Mouse (Mus musculus) E14TG2a.4 (cell line): ENCODE data around the gene Asdurf.

Experiments
- CTCF ChIP-seq: conservative IDR thresholded peaks from 2 replicates; pipeline ENCODE4 v1.5.1; 2014; ENCODE audit warnings: low read length
- NANOG ChIP-seq: IDR thresholded peaks from 2 replicates; pipeline ENCODE4 v1.6.1; 2014; ENCODE audit warnings: borderline replicate concordance, low read length, mixed read lengths

GRCm38 (mm10) chr1:53388762-53389161, 36.3 kb upstream of the Asdurf start:
- TF ChIP-seq CTCF (no peak), NANOG (no peak)
